28 mouse cellular contexts compared by ENCODE assay signal in the genomic region with DNA sequence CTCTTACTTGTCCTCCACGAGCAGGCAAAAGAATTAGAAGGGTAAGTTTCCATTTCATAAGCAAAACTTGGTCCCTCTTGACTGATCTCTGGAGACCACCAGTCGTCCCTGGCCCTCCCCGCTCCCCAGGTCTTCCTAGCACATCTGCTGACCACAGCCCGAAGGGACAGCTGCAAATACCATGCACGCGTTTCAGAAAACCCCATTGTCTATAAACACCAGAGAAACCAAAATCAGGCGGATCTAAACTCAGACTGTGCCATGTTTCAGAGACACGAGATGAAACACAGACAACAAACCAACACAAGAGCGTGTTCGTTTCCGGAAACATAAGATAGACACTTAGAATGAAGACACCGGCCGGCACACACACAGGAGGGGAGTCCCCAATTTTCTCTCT. TPM values are rescaled to one million over a fixed set of nuclear protein-coding genes. Genes with fewer than 3 reads are reported as not detected.
"Had no signal": no experiment of that assay in that cellular context is flagged by ENCODE, and none has a peak within 500 bp of the region (broad histone marks: within the 10 kb centered on the region; RNA-seq: fewer than 3 reads in every experiment).

No protein-coding gene starts in this region.

- ATAC-seq: hindbrain, postnatal 0 days; intestine, embryonic 15.5 days; liver, embryonic 12.5 days had no signal

- H3K9me3 ChIP-seq: heart, embryonic 15.5 days; intestine, embryonic 15.5 days; kidney, embryonic 15.5 days; limb, embryonic 15.5 days had no signal

- H3K4me2 ChIP-seq: heart, embryonic 11.5 days; heart, embryonic 13.5 days; heart, embryonic 15.5 days; hindbrain, embryonic 13.5 days; hindbrain, embryonic 15.5 days; intestine, embryonic 15.5 days; kidney, embryonic 15.5 days; limb, embryonic 13.5 days; limb, embryonic 15.5 days; liver, embryonic 12.5 days had no signal

- H3K27me3 ChIP-seq: heart, embryonic 13.5 days; heart, embryonic 15.5 days; hindbrain, embryonic 13.5 days; hindbrain, embryonic 15.5 days; intestine, embryonic 15.5 days; kidney, embryonic 15.5 days; limb, embryonic 13.5 days; limb, embryonic 15.5 days; liver, embryonic 12.5 days had no signal

- H3K4me3 ChIP-seq: gastrocnemius, adult 2 months; heart, embryonic 13.5 days; heart, embryonic 15.5 days; hindbrain, embryonic 13.5 days; hindbrain, embryonic 15.5 days; intestine, embryonic 15.5 days; kidney, embryonic 15.5 days; limb, embryonic 13.5 days; limb, embryonic 15.5 days; liver, embryonic 12.5 days had no signal

- H3K4me1 ChIP-seq: heart, embryonic 13.5 days; heart, embryonic 15.5 days; hindbrain, embryonic 13.5 days; hindbrain, embryonic 15.5 days; intestine, embryonic 15.5 days; kidney, embryonic 15.5 days; limb, embryonic 13.5 days; limb, embryonic 15.5 days; liver, embryonic 12.5 days had no signal

- H3K36me3 ChIP-seq: heart, embryonic 15.5 days; hindbrain, embryonic 15.5 days; intestine, embryonic 15.5 days; kidney, embryonic 15.5 days; limb, embryonic 13.5 days; limb, embryonic 15.5 days; liver, embryonic 12.5 days had no signal

- H3K27ac ChIP-seq: gastrocnemius, adult 2 months; heart, embryonic 13.5 days; heart, embryonic 15.5 days; hindbrain, embryonic 13.5 days; hindbrain, embryonic 15.5 days; hindbrain, postnatal 0 days; intestine, embryonic 15.5 days; kidney, embryonic 15.5 days; kidney, postnatal 0 days; limb, embryonic 13.5 days; limb, embryonic 15.5 days; liver, embryonic 12.5 days; liver, embryonic 14.5 days had no signal

- DNase-seq: gastrocnemius, adult 2 months; gastrocnemius, postnatal 10 days; gastrocnemius, postnatal 25 days; heart, adult 18-20 months; heart, postnatal 14 days; heart, postnatal 36 days; kidney, adult 11 months; kidney, adult 2 months; kidney, adult 9 months; kidney, postnatal 14 days; kidney, postnatal 36 days; layer of hippocampus, adult 9-11 months; layer of hippocampus, postnatal 36 days; left cerebral cortex, postnatal 4 days had no signal

- H3K9ac ChIP-seq: heart, embryonic 13.5 days; heart, embryonic 15.5 days; hindbrain, embryonic 13.5 days; hindbrain, embryonic 15.5 days; intestine, embryonic 15.5 days; kidney, embryonic 15.5 days; limb, embryonic 13.5 days; limb, embryonic 15.5 days; liver, embryonic 12.5 days; liver, embryonic 14.5 days had no signal

RNA-seq across cellular contexts. Expression of a gene that starts 58.7 kb away (rescaled TPM):
- total RNA-seq: hematopoietic stem cell, adult 5-6 weeks had no signal
